Mouse (Mus musculus) midbrain, embryonic 13.5 days (tissue): ENCODE data around the gene Fam53b. TPM values are rescaled to one million over a fixed set of nuclear protein-coding genes. Genes with fewer than 3 reads are reported as not detected.

ENCODE experiments used
- ATAC-seq: fragments of 200-750 bp; cut with Nextera tagmentation; 2 replicates; pipeline ENCODE4 v1.8.0; 2017; ENCODE audit warnings: mild to moderate bottlenecking, moderate TSS enrichment, moderate library complexity
- H3K27ac ChIP-seq: fragments of 300-500 bp; sonication (generic); 2 replicates; pipeline ENCODE4 v1.5.1; 2015; ENCODE audit warnings: inconsistent platforms, mild to moderate bottlenecking, moderate library complexity
- H3K27me3 ChIP-seq: fragments of 300-500 bp; sonication (generic); 2 replicates; pipeline ENCODE4 v1.6.1; 2015; ENCODE audit warnings: mild to moderate bottlenecking, inconsistent platforms
- H3K36me3 ChIP-seq: fragments of 300-500 bp; sonication (generic); 2 replicates; pipeline ENCODE4 v1.6.1; 2015; ENCODE audit warnings: mild to moderate bottlenecking, inconsistent platforms
- H3K4me1 ChIP-seq: fragments of 300-500 bp; sonication (generic); replicated peaks from 2 replicates; pipeline ENCODE4 v1.6.1; 2015; ENCODE audit warnings: inconsistent platforms
- H3K4me2 ChIP-seq: fragments of 300-500 bp; sonication (generic); replicated peaks from 2 replicates; pipeline ENCODE4 v1.6.1; 2015; ENCODE audit warnings: moderate library complexity, mild to moderate bottlenecking, inconsistent platforms
- H3K4me3 ChIP-seq: fragments of 300-500 bp; sonication (generic); replicated peaks from 2 replicates; pipeline ENCODE4 v1.5.1; 2015; ENCODE audit warnings: mild to moderate bottlenecking, inconsistent platforms
- H3K9ac ChIP-seq: fragments of 300-500 bp; sonication (generic); replicated peaks from 2 replicates; pipeline ENCODE4 v1.6.1; 2015; ENCODE audit warnings: mild to moderate bottlenecking, inconsistent platforms
- H3K9me3 ChIP-seq: fragments of 300-500 bp; sonication (generic); 2 replicates; pipeline ENCODE4 v1.6.1; 2016; ENCODE audit warnings: mild to moderate bottlenecking, inconsistent platforms
- WGBS: fragments of 180-500 bp; shearing (Covaris S2); methylation state at CpG from one replicate; pipeline ENCODE4 v1.1.7; 2015; 5-methylcytosine and 5-hydroxymethylcytosine counted together
- polyA plus RNA-seq: library from polyadenylated mRNA; unstranded; fragments of >200 nt; fragmentation: Nextera tagmentation; extraction: Ambion mirVana; gene quantifications from 2 replicates; pipeline ENCODE4 v1.2.1, GENCODE M21; 2015

The Fam53b gene
- polyA plus RNA-seq, 1 experiment from 2014 or later: 23.4 TPM

- peak overlapping the region; percentile 84 for H3K27ac ChIP-seq
Observed at GRCm38 (mm10) chr7:132809721-132810120, 4.0 kb downstream of the Fam53b start.

GRCm38 (mm10) chr7:132808841-132809682, 4.6 kb downstream of the Fam53b start:
- WGBS: 1% methylated on average over 20 of the region's 20 CpGs
- Histone ChIP-seq H3K4me3 (peak overlapping the region; percentile 19), H3K27ac (peak overlapping the region; percentile 84), H3K4me1 (peaks cover 76% of the 10 kb centered on the region), H3K27me3 (no peaks in the 10 kb centered on the region), H3K9ac (peak overlapping the region; percentile 53), H3K36me3 (no peaks in the 10 kb centered on the region), H3K4me2 (peak overlapping the region; percentile 84), H3K9me3 (no peaks in the 10 kb centered on the region)
- peak; percentile 40; the same call in 1 of the 2 replicates for ATAC-seq

More at GRCm38 (mm10) chr7:132809721-132810120, 4.0 kb downstream of the Fam53b start:
- Histone ChIP-seq H3K4me2 (peak overlapping the region; percentile 84), H3K27me3 (no peaks in the 10 kb centered on the region), H3K9me3 (no peaks in the 10 kb centered on the region), H3K36me3 (no peaks in the 10 kb centered on the region), H3K4me3 (0 out of 2 replicates have a peak overlapping the region, but pooled peaks have one; percentile 3), H3K4me1 (peaks cover 80% of the 10 kb centered on the region), H3K9ac (peak overlapping the region; percentile 53; the same call in 1 of the 2 replicates)
- WGBS: 16% methylated on average over 6 of the region's 6 CpGs
- ATAC-seq: no peak

- H3K4me2 ChIP-seq: peak overlapping the region; percentile 84
- no peaks in the 10 kb centered on the region for H3K27me3 ChIP-seq
- 37% methylated on average over 7 of the region's 7 CpGs for WGBS
- H3K27ac ChIP-seq: peak overlapping the region; percentile 84
- H3K4me1 ChIP-seq: peaks cover 77% of the 10 kb centered on the region
- H3K4me3 ChIP-seq: no peak overlapping the region
- H3K9me3 ChIP-seq: no peaks in the 10 kb centered on the region
- no peak for ATAC-seq
- no peaks in the 10 kb centered on the region for H3K36me3 ChIP-seq
- H3K9ac ChIP-seq: peak overlapping the region; percentile 53; the same call in 1 of the 2 replicates
Observed at GRCm38 (mm10) chr7:132808051-132808796, 5.5 kb downstream of the Fam53b start.

- H3K4me2 ChIP-seq: no peak overlapping the region
- peak overlapping the region; percentile 62 for H3K27ac ChIP-seq
- H3K9ac ChIP-seq: 0 out of 2 replicates have a peak overlapping the region, but pooled peaks have one; percentile 16
- H3K9me3 ChIP-seq: no peaks in the 10 kb centered on the region
- peaks cover 72% of the 10 kb centered on the region for H3K4me1 ChIP-seq
- no peak for ATAC-seq
- WGBS: 42% methylated on average over 13 of the region's 13 CpGs
- H3K36me3 ChIP-seq: no peaks in the 10 kb centered on the region
- no peak overlapping the region for H3K4me3 ChIP-seq
- no peaks in the 10 kb centered on the region for H3K27me3 ChIP-seq
Observed at GRCm38 (mm10) chr7:132806926-132807857, 6.5 kb downstream of the Fam53b start.

GRCm38 (mm10) chr7:132806286-132806685, 7.4 kb downstream of the Fam53b start:
- Histone ChIP-seq H3K4me2 (no peak overlapping the region), H3K4me1 (peaks cover 63% of the 10 kb centered on the region), H3K4me3 (no peak overlapping the region), H3K36me3 (no peaks in the 10 kb centered on the region), H3K9me3 (no peaks in the 10 kb centered on the region), H3K27ac (no peak overlapping the region), H3K9ac (0 out of 2 replicates have a peak overlapping the region, but pooled peaks have one; percentile 16), H3K27me3 (no peaks in the 10 kb centered on the region)
- ATAC-seq: no peak
- 51% methylated on average over 5 of the region's 5 CpGs for whole genome bisulfite sequencing

- ATAC-seq: no peak
Observed at GRCm38 (mm10) chr7:132804951-132805350, 8.7 kb downstream of the Fam53b start.

GRCm38 (mm10) chr7:132804461-132804860, 9.2 kb downstream of the Fam53b start:
- ATAC-seq: no peak
- 0 out of 2 replicates have a peak, but pooled peaks cover 4% of the 10 kb centered on the region for H3K36me3 ChIP-seq
- H3K4me2 ChIP-seq: no peak overlapping the region
- H3K4me3 ChIP-seq: no peak overlapping the region
- H3K9me3 ChIP-seq: no peaks in the 10 kb centered on the region
- no peak overlapping the region for H3K9ac ChIP-seq
- WGBS: 89% methylated on average over 7 of the region's 7 CpGs
- no peaks in the 10 kb centered on the region for H3K27me3 ChIP-seq
- H3K27ac ChIP-seq: no peak overlapping the region
- H3K4me1 ChIP-seq: peaks cover 50% of the 10 kb centered on the region

More at GRCm38 (mm10) chr7:132804951-132805350, 8.7 kb downstream of the Fam53b start:
- Histone ChIP-seq H3K36me3 (0 out of 2 replicates have a peak, but pooled peaks cover 4% of the 10 kb centered on the region), H3K9ac (no peak overlapping the region), H3K9me3 (no peaks in the 10 kb centered on the region), H3K4me2 (no peak overlapping the region), H3K4me3 (no peak overlapping the region), H3K4me1 (peaks cover 55% of the 10 kb centered on the region), H3K27ac (no peak overlapping the region), H3K27me3 (no peaks in the 10 kb centered on the region)
- 94% methylated on average over 5 of the region's 5 CpGs for WGBS

- H3K27ac ChIP-seq: no peak overlapping the region
- no peak for ATAC-seq
- no peaks in the 10 kb centered on the region for H3K27me3 ChIP-seq
- no peaks in the 10 kb centered on the region for H3K9me3 ChIP-seq
- H3K4me1 ChIP-seq: peaks cover 45% of the 10 kb centered on the region
- no peak overlapping the region for H3K9ac ChIP-seq
- 0 out of 2 replicates have a peak, but pooled peaks cover 4% of the 10 kb centered on the region for H3K36me3 ChIP-seq
- H3K4me3 ChIP-seq: no peak overlapping the region
- no peak overlapping the region for H3K4me2 ChIP-seq
- 83% methylated on average over 3 of the region's 3 CpGs for WGBS
Observed at GRCm38 (mm10) chr7:132803962-132804361, 9.7 kb downstream of the Fam53b start.

GRCm38 (mm10) chr7:132803336-132803735, 10.3 kb downstream of the Fam53b start:
- Histone ChIP-seq H3K4me3 (no peak overlapping the region), H3K4me1 (peaks cover 39% of the 10 kb centered on the region), H3K4me2 (no peak overlapping the region), H3K9ac (no peak overlapping the region), H3K27me3 (no peaks in the 10 kb centered on the region), H3K9me3 (no peaks in the 10 kb centered on the region), H3K27ac (no peak overlapping the region), H3K36me3 (0 out of 2 replicates have a peak, but pooled peaks cover 4% of the 10 kb centered on the region)
- WGBS: 94% methylated on average over 2 of the region's 2 CpGs
- no peak for ATAC-seq

GRCm38 (mm10) chr7:132802691-132803090, 11.0 kb downstream of the Fam53b start:
- WGBS: 91% methylated on average over 11 of the region's 11 CpGs
- Histone ChIP-seq H3K9ac (no peak overlapping the region), H3K4me1 (peaks cover 33% of the 10 kb centered on the region), H3K9me3 (no peaks in the 10 kb centered on the region), H3K4me2 (no peak overlapping the region), H3K4me3 (no peak overlapping the region), H3K27ac (no peak overlapping the region), H3K36me3 (peaks cover 8% of the 10 kb centered on the region; the same call in 1 of the 2 replicates), H3K27me3 (no peaks in the 10 kb centered on the region)
- no peak for ATAC-seq

GRCm38 (mm10) chr7:132802066-132802465, 11.6 kb downstream of the Fam53b start:
- no peaks in the 10 kb centered on the region for H3K9me3 ChIP-seq
- H3K4me1 ChIP-seq: peaks cover 26% of the 10 kb centered on the region
- H3K9ac ChIP-seq: no peak overlapping the region
- H3K27me3 ChIP-seq: no peaks in the 10 kb centered on the region
- peaks cover 8% of the 10 kb centered on the region; the same call in 1 of the 2 replicates for H3K36me3 ChIP-seq
- no peak overlapping the region for H3K4me3 ChIP-seq
- no peak overlapping the region for H3K27ac ChIP-seq
- WGBS: 89% methylated on average over 2 of the region's 2 CpGs
- no peak for ATAC-seq
- H3K4me2 ChIP-seq: no peak overlapping the region
